Mouse (Mus musculus) mouse embryonic stem cell (cell line): ENCODE results near the gene Ptprm.

ENCODE experiments used
- in situ Hi-C, 2 experiments: fragments of 300-500 bp; cut with MboI; formaldehyde crosslinking; loops; 1 replicate in 1 of 2; 3 replicates in 1 of 2; pipeline ENCODE4 v1.14.3; 2019 to 2020; ENCODE audit warnings: low sequenced_read_pairs in 2 of 2, low pct_unique_long_range_greater_than_20kb in 1 of 2, mixed read lengths in 1 of 2; ENCODE audit not compliant: unreplicated experiment in 1 of 2

The Ptprm gene

GRCm38 (mm10) chr17:66619996-66620656 lies 734.1 kb downstream of the Ptprm start:
- in situ Hi-C loops: no loop called here

- in situ Hi-C loops: no loop called here
These were observed 734.9 kb downstream of the Ptprm start for GRCm38 (mm10) chr17:66619255-66619826.
